Mouse (Mus musculus) embryonic fibroblast, embryonic 13.5 days (primary cell): ENCODE results near the gene Ints11.

Source experiments
- CTCF ChIP-seq: IDR thresholded peaks from 2 replicates; pipeline ENCODE4 v1.5.1; 2011; ENCODE audit warnings: mild to moderate bottlenecking, control low read depth, low read length, moderate library complexity, borderline replicate concordance; ENCODE audit not compliant: insufficient read depth
- POLR2A ChIP-seq: IDR thresholded peaks from 2 replicates; pipeline ENCODE4 v1.6.1; 2011; ENCODE audit warnings: low read depth, mild to moderate bottlenecking, control low read depth, low read length, moderate library complexity

DNA sequence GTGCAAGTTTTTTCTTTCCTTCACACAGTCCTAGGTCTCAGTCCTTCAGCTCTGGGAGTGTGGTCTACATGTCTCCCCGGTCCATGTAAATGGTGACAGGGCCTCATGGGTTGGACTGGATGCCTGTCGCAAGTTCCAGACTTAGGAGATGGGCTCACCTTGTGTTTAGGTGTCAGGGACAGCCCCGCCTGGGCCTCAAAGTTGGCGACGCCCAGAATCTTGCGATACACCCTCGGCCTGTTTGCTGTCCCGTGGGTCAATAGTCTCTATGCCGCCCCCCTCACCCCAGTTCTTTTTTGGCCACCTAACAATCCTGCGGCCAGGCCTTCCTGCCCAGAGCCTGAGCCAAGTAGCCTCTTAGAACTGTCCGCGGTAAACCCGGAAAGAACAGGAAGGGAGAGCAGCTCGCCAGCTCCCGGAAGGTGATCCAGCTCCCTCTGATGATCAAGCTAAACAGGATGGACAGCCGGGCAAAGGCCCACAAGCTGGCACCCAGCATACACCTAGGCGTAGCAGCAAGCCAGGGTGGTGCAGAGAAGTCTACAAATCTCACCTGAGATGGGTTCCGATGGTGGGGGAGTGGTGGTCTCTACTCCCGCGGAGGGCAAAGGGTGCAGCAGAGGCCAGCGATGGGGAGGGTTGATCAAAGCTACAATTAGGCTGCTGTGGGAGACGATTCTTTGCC is 590 bp upstream of the Ints11 start:
- TF ChIP-seq CTCF (no peak), POLR2A (no peak)
